Mouse (Mus musculus) bone marrow, adult 2 months (tissue): ENCODE measurements around the gene Paqr7. TPM values are rescaled to one million over a fixed set of nuclear protein-coding genes. Genes with fewer than 3 reads are reported as not detected.
A peak's percentile ranks its signal among the peaks of the same experiment; 100 is the strongest.

Source experiments
- H3K27ac ChIP-seq: fragments of 200-500 bp; 2 replicates; pipeline ENCODE4 v1.5.1; 2012; ENCODE audit warnings: low read depth, mild to moderate bottlenecking, control low read depth, inconsistent platforms, low read length; ENCODE audit not compliant: control insufficient read depth, poor library complexity, insufficient read depth
- H3K4me1 ChIP-seq: fragments of 200-500 bp; 2 replicates; pipeline ENCODE4 v1.6.1; 2011; ENCODE audit warnings: low read length; ENCODE audit not compliant: control insufficient read depth, insufficient read depth
- H3K4me3 ChIP-seq: fragments of 200-500 bp; replicated peaks from 2 replicates; pipeline ENCODE3; 2011; ENCODE audit warnings: mild to moderate bottlenecking, low read depth, low read length, control low read depth; ENCODE audit not compliant: control insufficient read depth
- CTCF ChIP-seq: fragments of 200-500 bp; IDR thresholded peaks from 2 replicates; pipeline ENCODE4 v1.5.1; 2011; ENCODE audit warnings: low read length, control low read depth; ENCODE audit not compliant: control insufficient read depth, insufficient read depth
- POLR2A ChIP-seq: fragments of 200-500 bp; IDR thresholded peaks from 2 replicates; pipeline ENCODE4 v1.6.1; 2011; ENCODE audit warnings: low read depth, mild to moderate bottlenecking, control low read depth, low read length, borderline replicate concordance; ENCODE audit not compliant: control insufficient read depth
- WGBS: fragments of 180-500 bp; shearing (Covaris S2); methylation state at CpG from one replicate; pipeline ENCODE4 v1.1.7; 2018; 5-methylcytosine and 5-hydroxymethylcytosine counted together
- polyA plus RNA-seq: library from polyadenylated mRNA; stranded (reverse); fragments of >200 nt; gene quantifications from 2 replicates; pipeline ENCODE4 v1.2.4, GENCODE M21; 2011; ENCODE audit warnings: low replicate concordance; ENCODE audit not compliant: missing spikeins, insufficient read depth, insufficient read length

Paqr7 gene
- polyA plus RNA-seq, 1 experiment, result 10.8 TPM

GRCm38 (mm10) chr4:134525806-134526205 is 29.3 kb downstream of the Paqr7 start:
- no peak overlapping the region for H3K4me3 ChIP-seq
- 76% methylated on average over 5 of the region's 5 CpGs for WGBS
- H3K27ac ChIP-seq, result peak overlapping the region; percentile 11; the same call in 1 of the 2 replicates
- H3K4me1 ChIP-seq, result peaks cover 2% of the 10 kb centered on the region; the same call in 1 of the 2 replicates
- no peak for TF ChIP-seq CTCF
- no peak for TF ChIP-seq POLR2A

GRCm38 (mm10) chr4:134526220-134526619 is 29.7 kb downstream of the Paqr7 start:
- Histone ChIP-seq H3K4me1 (peaks cover 2% of the 10 kb centered on the region; the same call in 1 of the 2 replicates), H3K27ac (peak overlapping the region; percentile 11; the same call in 1 of the 2 replicates), H3K4me3 (no peak overlapping the region)
- no peak for TF ChIP-seq POLR2A
- WGBS, result 31% methylated on average over 5 of the region's 5 CpGs

GRCm38 (mm10) chr4:134532928-134533327 is 36.4 kb downstream of the Paqr7 start:
- 66% methylated on average over 4 of the region's 4 CpGs for WGBS
- Histone ChIP-seq H3K4me1 (peaks cover 2% of the 10 kb centered on the region), H3K27ac (no peak overlapping the region), H3K4me3 (no peak overlapping the region)
- TF ChIP-seq CTCF (no peak), POLR2A (no peak)

- no peak for TF ChIP-seq CTCF
- no peak overlapping the region for H3K27ac ChIP-seq
- peaks cover 2% of the 10 kb centered on the region for H3K4me1 ChIP-seq
- H3K4me3 ChIP-seq, result no peak overlapping the region
- WGBS, result 86% methylated on average over 4 of the region's 4 CpGs
Observed at GRCm38 (mm10) chr4:134533421-134533820, 36.9 kb downstream of the Paqr7 start.

GRCm38 (mm10) chr4:134534124-134534886 is 37.8 kb downstream of the Paqr7 start:
- no peak for TF ChIP-seq CTCF
- peak; percentile 40; the same call in 1 of the 2 replicates for TF ChIP-seq POLR2A
- Histone ChIP-seq H3K4me1 (peaks cover 2% of the 10 kb centered on the region), H3K4me3 (peak overlapping the region; percentile 83), H3K27ac (peak overlapping the region; percentile 91)
- under 1% methylated on average over 57 of the region's 57 CpGs for WGBS

GRCm38 (mm10) chr4:134534932-134535786 is 38.7 kb downstream of the Paqr7 start, which contains the start of gene Mtfr1l:
Gene Mtfr1l, minus strand, starts transcription at chr4:134535387.
- H3K4me1 ChIP-seq, result peaks cover 2% of the 10 kb centered on the region
- TF ChIP-seq CTCF (no peak), POLR2A (peak; percentile 38; the same call in 1 of the 2 replicates)
- WGBS, result under 1% methylated on average over 71 of the region's 71 CpGs
- H3K4me3 ChIP-seq, result peak within 1 kb of the TSS; percentile 90
- H3K27ac ChIP-seq, result peak within 1 kb of the TSS; percentile 91

- no peak overlapping the region for H3K27ac ChIP-seq
- WGBS, result 3% methylated on average over 8 of the region's 8 CpGs
Observed at GRCm38 (mm10) chr4:134535787-134536151, 39.3 kb downstream of the Paqr7 start.

GRCm38 (mm10) chr4:134538997-134539580 is 42.6 kb downstream of the Paqr7 start:
- H3K27ac ChIP-seq, result no peak overlapping the region
- no peak for TF ChIP-seq CTCF
- TF ChIP-seq POLR2A, result no peak

More at GRCm38 (mm10) chr4:134535787-134536151, 39.3 kb downstream of the Paqr7 start:
- peaks cover 2% of the 10 kb centered on the region for H3K4me1 ChIP-seq
- TF ChIP-seq CTCF (no peak), POLR2A (no peak)
- H3K4me3 ChIP-seq, result peak overlapping the region; percentile 90

More at GRCm38 (mm10) chr4:134538997-134539580, 42.6 kb downstream of the Paqr7 start:
- peaks cover 2% of the 10 kb centered on the region for H3K4me1 ChIP-seq
- no peak overlapping the region for H3K4me3 ChIP-seq
- 83% methylated on average over 10 of the region's 10 CpGs for WGBS
